ENCODE assay signal across 15 mouse cellular contexts in genomic region chr15:23590451-23590850, GRCm38 (mm10).
"Had no signal": no experiment of that assay in that cellular context is flagged by ENCODE, and none has a peak within 500 bp of the region (broad histone marks: within the 10 kb centered on the region; RNA-seq: fewer than 3 reads in every experiment).

No protein-coding gene starts in this region.

- H3K27me3 ChIP-seq: lung, embryonic 15.5 days; megakaryocyte, embryonic 14.5 days; midbrain, embryonic 13.5 days; midbrain, embryonic 15.5 days; neural tube, embryonic 12.5 days had no signal

- H3K4me3 ChIP-seq: lung, embryonic 15.5 days; megakaryocyte, embryonic 14.5 days; midbrain, embryonic 13.5 days; midbrain, embryonic 15.5 days; neural tube, embryonic 12.5 days had no signal

- H3K4me1 ChIP-seq: lung, embryonic 15.5 days; megakaryocyte, embryonic 14.5 days; midbrain, embryonic 13.5 days; midbrain, embryonic 15.5 days; neural tube, embryonic 12.5 days had no signal

- H3K36me3 ChIP-seq: lung, embryonic 15.5 days; midbrain, embryonic 13.5 days; midbrain, embryonic 15.5 days; neural tube, embryonic 12.5 days had no signal

- DNase-seq: liver, postnatal 0 days; lung, adult 2 months; lung, postnatal 14 days; lung, postnatal 36 days; right cerebral cortex, postnatal 14 days; spleen, adult 18-20 months; thymus, adult 18-20 months; thymus, postnatal 14 days; thymus, postnatal 36 days had no signal

- H3K27ac ChIP-seq: lung, embryonic 15.5 days; macrophage; midbrain, embryonic 13.5 days; midbrain, embryonic 15.5 days; neural tube, embryonic 12.5 days had no signal
